Mouse (Mus musculus) spleen, adult 2 months (tissue): ENCODE results near the gene Rsbn1. TPM values are rescaled to one million over a fixed set of nuclear protein-coding genes. Genes with fewer than 3 reads are reported as not detected.

Experiments used
- DNase-seq, 2 experiments: peaks; one replicate each; pipeline versions ENCODE4 v3.0.0 to v3.0.0-alpha.2; 2012 to 2021; ENCODE audit warnings: low spot score in 2 of 2, low read depth in 1 of 2
- H3K27ac ChIP-seq: fragments of 200-500 bp; 2 replicates; pipeline ENCODE4 v1.5.1; 2012; ENCODE audit warnings: low read length, inconsistent platforms; ENCODE audit not compliant: insufficient read depth
- H3K27me3 ChIP-seq: fragments of 200-500 bp; 2 replicates; pipeline ENCODE4 v1.6.1; 2012; ENCODE audit warnings: mild to moderate bottlenecking, moderate library complexity, low read length, inconsistent platforms; ENCODE audit not compliant: control insufficient read depth, insufficient read depth
- H3K36me3 ChIP-seq: fragments of 200-500 bp; 2 replicates; pipeline ENCODE4 v1.6.1; 2012; ENCODE audit warnings: mild to moderate bottlenecking, low read length, inconsistent platforms; ENCODE audit not compliant: control insufficient read depth, insufficient read depth
- H3K4me1 ChIP-seq: fragments of 200-500 bp; 2 replicates; pipeline ENCODE4 v1.6.1; 2011; ENCODE audit warnings: inconsistent platforms; ENCODE audit not compliant: control insufficient read depth, insufficient read depth, insufficient read length
- H3K4me3 ChIP-seq: fragments of 200-500 bp; 2 replicates; pipeline ENCODE4 v1.5.1; 2011; ENCODE audit warnings: mild to moderate bottlenecking, inconsistent platforms; ENCODE audit not compliant: insufficient read depth, insufficient read length; ENCODE audit errors: extremely low read depth
- CTCF ChIP-seq: fragments of 200-500 bp; IDR thresholded peaks from 2 replicates; pipeline ENCODE4 v1.5.1; 2011; ENCODE audit warnings: mild to moderate bottlenecking, inconsistent platforms; ENCODE audit not compliant: insufficient read depth, insufficient read length, insufficient replicate concordance; ENCODE audit errors: extremely low read depth
- POLR2A ChIP-seq: fragments of 200-500 bp; IDR thresholded peaks from 2 replicates; pipeline ENCODE4 v1.6.1; 2011; ENCODE audit warnings: low read depth, low read length, inconsistent platforms
- WGBS: fragments of 180-500 bp; shearing (Covaris S2); methylation state at CpG from one replicate; pipeline ENCODE4 v1.1.7; 2018; 5-methylcytosine and 5-hydroxymethylcytosine counted together
- polyA plus RNA-seq: library from polyadenylated mRNA; depleted of rRNA; stranded (reverse); fragments of >200 nt; gene quantifications from 2 replicates; pipeline ENCODE4 v1.2.3, GENCODE M21; 2012; rRNA removed

Gene Rsbn1
- polyA plus RNA-seq, 1 experiment: 3.5 TPM

DNA sequence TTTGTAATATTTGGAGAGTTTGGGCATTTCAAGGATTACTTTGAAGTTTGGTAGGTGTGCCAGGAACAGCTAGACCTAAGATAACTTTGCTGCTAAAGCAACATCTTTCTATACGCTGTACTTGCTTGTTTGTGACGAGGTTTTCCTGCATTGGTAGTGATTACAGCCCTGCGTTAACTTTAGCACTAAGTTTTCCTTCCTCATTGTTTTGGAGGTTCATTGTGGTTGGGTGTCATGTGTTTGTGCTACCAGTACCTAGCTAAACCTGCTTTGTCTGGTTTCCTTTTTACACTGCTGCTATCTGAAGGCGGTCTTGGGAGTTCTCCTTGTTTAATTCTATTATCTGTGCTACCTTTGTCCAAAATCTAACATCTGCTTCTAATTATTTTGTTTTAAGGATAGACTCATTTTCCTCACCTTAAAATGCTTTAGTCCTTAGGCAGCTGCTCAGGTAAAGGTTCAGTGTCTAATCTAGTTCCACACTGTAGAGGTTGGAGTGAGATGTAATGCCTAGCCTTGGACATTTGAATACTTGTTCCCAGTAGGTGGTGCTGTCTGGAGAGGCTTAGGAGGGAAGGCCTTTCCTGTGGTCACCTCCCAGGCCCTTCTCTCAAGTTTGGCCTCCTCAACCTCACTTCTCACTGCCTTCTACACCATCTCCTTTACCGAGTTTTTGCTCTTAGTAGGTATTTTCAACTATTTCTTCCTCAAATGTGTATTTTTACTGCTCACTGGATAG lies 96.2 kb downstream of the Rsbn1 start:
- 73% methylated on average over 5 of the region's 5 CpGs for WGBS
- Histone ChIP-seq H3K4me1 (no peaks in the 10 kb centered on the region), H3K27me3 (no peaks in the 10 kb centered on the region), H3K36me3 (peaks cover 15% of the 10 kb centered on the region), H3K27ac (no peak overlapping the region), H3K4me3 (no peak overlapping the region)
- no peak for TF ChIP-seq CTCF
- TF ChIP-seq POLR2A: no peak
- DNase-seq: no peak

DNA sequence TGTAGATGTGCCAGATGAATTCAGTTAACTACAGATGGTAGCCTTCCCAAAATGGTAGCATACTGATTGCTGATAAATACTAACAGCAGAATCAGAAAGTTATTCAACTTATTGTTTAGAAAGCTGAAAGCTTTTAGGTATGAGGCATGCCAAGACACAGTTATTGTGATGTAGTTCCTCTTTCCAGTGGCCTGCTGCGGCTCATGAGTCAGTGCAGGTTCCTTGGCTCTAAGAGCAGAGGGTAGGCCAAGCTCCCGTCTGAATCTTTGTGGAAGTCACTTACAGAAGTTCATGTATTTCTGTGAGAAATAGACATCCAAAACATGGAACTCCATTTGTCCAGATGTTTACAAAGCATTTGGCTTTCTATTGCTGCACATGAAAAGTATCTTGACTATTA lies 98.1 kb downstream of the Rsbn1 start:
- no peak for TF ChIP-seq POLR2A
- no peak for TF ChIP-seq CTCF
- H3K36me3 ChIP-seq: peaks cover 12% of the 10 kb centered on the region
- 25% methylated on average over 2 of the region's 2 CpGs for whole genome bisulfite sequencing
- no peak overlapping the region for H3K4me3 ChIP-seq
- no peak for DNase-seq
- no peak overlapping the region for H3K27ac ChIP-seq
- no peaks in the 10 kb centered on the region for H3K27me3 ChIP-seq
- H3K4me1 ChIP-seq: no peaks in the 10 kb centered on the region

Other genes with a start within 250 kb of the Rsbn1 start
- 17.9 and 18.2 TPM in 2 replicates for gene Olfml3, start 176.1 kb upstream of the Rsbn1 start, polyA plus RNA-seq
- not detected in 2 replicates for gene Gm10964, start 174.8 kb upstream of the Rsbn1 start, polyA plus RNA-seq
- 72.4 and 84.4 TPM in 2 replicates for gene Hipk1, start 122.6 kb upstream of the Rsbn1 start, polyA plus RNA-seq
- 16.2 and 18.8 TPM in 2 replicates for gene Dclre1b, start 104.7 kb upstream of the Rsbn1 start, polyA plus RNA-seq
- gene Ap4b1, start 104.6 kb upstream of the Rsbn1 start, polyA plus RNA-seq: 14.5 and 14.7 TPM in 2 replicates
- gene Gm43064, start 104.5 kb upstream of the Rsbn1 start, polyA plus RNA-seq: 0.40 and 0.66 TPM in 2 replicates
- 0.13 and 0.18 TPM in 2 replicates for gene Bcl2l15, start 81.5 kb upstream of the Rsbn1 start, polyA plus RNA-seq
- 23.8 and 27.3 TPM in 2 replicates for gene Ptpn22, start 54.3 kb upstream of the Rsbn1 start, polyA plus RNA-seq
- gene Phtf1, start 54.0 kb downstream of the Rsbn1 start, polyA plus RNA-seq: 4.1 and 5.6 TPM in 2 replicates